Mouse (Mus musculus) spleen, postnatal 10 days (tissue): ENCODE results near the gene Fam81b.
"Not testable (repeated sequence)": the region's sequence is repeated elsewhere in the genome, so short reads cannot be mapped to it uniquely, and the experiment has no call there.

ENCODE experiments used
- DNase-seq, 2 experiments: peaks; one replicate each; pipeline ENCODE4 v3.0.0; 2021 to 2022; ENCODE audit warnings: low spot score in 2 of 2

The Fam81b gene

DNA sequence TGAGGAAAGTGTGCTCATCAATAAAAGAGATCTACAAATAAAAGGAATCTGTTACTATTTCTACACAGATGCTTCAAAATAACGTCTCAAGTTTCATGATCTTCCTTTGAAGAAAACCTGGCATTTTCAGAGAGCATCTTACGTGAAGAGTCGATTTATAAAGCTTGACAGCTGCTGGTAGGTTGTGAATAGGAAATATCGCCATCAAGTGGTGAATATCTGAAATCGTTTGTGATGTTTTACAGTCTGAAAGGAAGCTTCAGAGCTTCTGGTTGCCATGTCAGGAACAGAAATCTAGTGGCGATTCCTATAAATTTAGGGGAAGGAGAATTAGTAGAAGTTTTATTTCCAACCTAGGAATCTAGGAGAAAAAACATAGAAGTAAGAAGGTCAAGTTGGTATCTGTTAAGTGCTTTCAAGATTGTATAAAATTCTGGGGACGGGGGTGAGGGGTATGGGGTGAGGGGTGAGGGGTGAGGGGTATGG is at the start of gene Fam81b:
TSS of gene Fam81b (minus strand) at position 436 of the 486 bp plus-strand sequence.
- DNase-seq: no peak

DNA sequence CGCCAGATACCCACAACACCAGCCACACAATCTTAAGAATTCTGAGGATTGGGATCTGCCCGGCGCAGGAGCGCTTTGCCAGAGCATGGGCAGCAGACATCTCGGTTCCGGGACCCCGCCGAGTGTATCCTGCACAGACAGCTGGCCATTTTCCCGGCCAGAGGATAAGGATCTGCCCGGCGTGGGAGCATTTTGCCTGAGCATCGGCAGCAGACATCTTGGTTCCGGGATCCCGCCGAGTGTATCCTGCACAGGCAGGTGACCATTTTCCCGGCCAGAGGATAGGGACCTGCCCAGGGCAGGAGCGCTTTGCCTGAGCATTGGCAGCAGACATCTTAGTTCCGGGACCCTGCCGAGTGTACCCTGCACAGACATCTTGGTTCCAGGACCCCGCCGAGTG is 41.1 kb upstream of the Fam81b start:
- not testable (repeated sequence) for DNase-seq

- DNase-seq: no peak
Measured at GRCm38 (mm10) chr13:76318635-76319034, 13.8 kb upstream of the Fam81b start.

GRCm38 (mm10) chr13:76311580-76311979 is 6.7 kb upstream of the Fam81b start:
- no peak for DNase-seq

GRCm38 (mm10) chr13:76308811-76309210 is 3.9 kb upstream of the Fam81b start:
- DNase-seq: no peak

GRCm38 (mm10) chr13:76305655-76306365 is 938 bp upstream of the Fam81b start:
- DNase-seq: no peak

- no peak for DNase-seq
Measured at GRCm38 (mm10) chr13:76305241-76305640, 369 bp upstream of the Fam81b start.

DNA sequence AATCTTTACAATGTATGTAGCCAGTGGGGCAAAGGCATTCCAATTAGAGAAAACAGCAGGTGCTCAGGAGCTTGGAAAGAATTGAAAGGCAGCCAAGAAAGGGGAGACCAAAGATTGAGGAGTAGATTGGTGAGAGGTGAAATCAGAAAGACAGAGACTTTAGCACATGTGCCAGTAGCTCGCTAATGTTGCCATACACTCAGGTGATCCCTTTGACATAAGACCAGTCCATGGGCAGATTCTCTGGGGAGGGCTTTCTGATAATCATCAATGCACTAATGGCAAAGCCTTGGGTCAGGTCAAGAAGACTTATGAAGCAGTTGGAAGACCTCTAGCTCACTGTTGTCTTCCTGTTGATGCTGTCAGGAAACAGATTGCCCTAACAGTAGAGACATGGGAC is 671 bp downstream of the Fam81b start:
- DNase-seq: no peak

DNA sequence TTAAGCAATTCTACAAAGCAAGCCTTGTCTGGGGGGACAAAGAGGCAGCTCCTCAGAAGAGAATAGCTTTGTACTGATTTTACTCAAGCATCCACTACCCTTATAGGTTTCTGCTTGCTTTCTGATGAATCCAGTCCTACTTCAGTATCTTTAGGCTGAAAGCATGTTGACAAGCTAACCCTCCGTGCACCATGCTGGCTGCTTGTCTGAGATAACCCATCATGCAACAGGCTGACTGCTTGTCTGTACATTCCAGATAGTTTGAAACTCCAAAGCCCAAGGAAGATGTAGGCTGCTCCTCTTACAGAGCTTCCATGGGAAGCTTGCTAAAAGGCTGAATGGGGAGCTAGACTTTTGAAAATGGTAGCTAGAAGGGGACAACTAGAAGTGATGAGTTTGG is 1.7 kb downstream of the Fam81b start:
- no peak for DNase-seq

DNA sequence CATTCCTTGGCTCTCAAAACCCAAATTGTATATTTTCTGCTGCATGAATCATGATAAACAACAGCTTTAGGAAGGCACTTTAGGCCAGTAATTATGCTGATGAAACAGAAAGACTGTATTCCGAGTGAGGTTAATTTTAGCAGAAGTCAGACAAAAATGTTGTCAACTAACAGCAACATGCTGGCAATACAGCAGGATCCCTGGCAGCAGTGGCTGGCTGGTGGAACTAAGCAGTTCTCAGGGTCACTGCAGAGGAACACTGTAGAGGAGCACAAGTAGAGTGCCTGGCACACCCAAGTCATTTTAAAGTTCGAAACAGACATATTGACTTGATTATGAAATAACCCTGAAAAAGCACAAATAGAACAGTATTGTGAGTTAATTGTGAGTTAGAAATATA is 2.8 kb downstream of the Fam81b start:
- no peak for DNase-seq

DNA sequence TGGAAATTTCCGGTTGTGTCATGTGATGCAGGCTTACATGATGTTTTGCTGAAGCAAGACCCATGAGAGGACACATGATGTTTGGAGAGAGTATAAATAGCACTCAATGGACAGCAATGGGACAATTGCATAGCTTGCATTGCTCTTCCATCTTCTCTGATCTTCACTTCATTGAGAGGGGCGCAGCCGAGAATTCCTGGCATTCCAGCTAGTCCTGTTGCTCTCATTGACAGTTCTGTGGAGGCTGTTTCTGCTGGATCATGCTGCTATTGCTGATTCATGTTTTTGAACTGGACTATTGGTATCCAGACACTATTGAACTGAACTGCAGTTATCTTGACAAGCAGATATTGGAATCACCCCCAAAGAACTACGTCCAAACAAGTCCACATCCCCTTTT is 12.8 kb downstream of the Fam81b start:
- DNase-seq: no peak

DNA sequence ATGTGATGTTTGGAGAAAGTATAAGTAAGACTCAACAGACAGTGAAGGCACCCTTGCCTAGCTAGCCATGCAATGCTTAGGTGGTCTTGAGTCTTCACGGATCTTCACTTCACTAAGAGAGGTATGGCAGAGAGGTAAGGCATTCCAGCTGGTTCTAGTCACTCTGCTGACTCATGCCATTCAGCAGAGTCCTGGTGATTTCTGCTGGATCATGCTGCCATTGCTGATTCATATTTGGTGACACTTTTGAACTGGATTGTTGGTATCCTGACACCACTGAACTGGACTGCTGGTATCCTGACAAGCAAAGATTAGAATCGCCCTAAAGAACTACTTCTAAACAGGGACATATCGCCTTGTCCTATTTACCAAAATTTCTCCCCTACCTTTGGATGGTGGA is 20.3 kb downstream of the Fam81b start:
- no peak for DNase-seq

- no peak for DNase-seq
Measured at GRCm38 (mm10) chr13:76264361-76265026, 40.4 kb downstream of the Fam81b start.

- no peak for DNase-seq
Measured at GRCm38 (mm10) chr13:76258766-76259165, 46.1 kb downstream of the Fam81b start.

DNA sequence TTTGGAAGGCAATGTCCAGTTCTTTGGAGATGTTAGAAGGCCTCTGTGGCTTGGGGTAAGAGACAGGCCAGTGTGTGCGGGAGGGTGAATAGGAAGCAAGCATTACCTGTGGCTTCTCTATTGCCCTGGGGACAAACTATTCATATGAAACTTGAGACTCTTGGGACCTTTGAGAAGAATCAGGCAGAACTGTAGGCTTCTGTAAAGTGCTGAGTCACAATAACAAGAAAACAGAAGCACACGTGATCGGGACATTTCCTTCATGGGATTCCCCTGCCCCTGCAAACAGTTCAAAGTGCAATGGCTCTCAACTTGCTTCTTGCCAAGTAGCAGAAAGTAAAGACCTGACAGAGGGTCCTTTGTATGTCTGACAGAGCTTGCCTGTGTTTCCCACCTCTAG is 48.5 kb downstream of the Fam81b start:
- DNase-seq: peak in 1 of 2 experiments; percentile 13

DNA sequence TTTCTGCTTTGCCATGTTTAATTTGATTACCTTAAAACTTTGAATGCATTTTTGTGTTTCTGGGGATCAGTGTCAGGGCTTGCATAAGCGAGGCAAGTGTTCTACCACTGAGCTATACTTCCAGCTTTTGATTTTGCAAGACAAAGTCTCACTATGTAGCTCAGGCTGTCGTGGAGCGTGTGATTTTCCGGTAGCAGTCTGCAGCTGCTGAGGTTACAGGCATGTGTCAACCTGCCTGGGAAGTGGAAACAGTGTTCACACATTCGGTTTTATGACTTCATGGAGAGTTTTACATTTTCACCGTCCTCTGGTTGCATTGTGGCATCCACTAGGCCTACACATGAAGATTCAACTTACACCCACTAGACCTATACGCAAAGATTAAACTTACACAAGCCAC is 54.8 kb downstream of the Fam81b start:
- DNase-seq: no peak

DNA sequence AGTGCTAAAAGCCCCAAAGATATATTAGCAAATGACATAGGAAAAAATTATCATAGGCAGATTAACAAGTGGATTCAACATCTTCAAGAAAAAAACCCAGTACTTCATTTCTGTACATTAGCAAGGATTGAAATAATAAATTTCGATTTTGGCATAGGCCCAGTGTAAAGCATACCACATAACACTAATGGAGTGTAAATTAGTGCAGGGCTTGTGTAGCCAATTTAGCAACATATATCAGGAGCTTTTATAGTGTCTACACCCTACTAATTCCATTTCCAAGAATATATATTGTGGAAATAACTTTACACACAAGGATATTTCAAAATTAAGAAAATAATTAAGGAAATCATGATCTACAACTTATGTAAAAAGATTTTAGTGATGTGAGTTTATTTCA is 55.8 kb downstream of the Fam81b start:
- no peak for DNase-seq

GRCm38 (mm10) chr13:76215397-76215796 is 89.5 kb downstream of the Fam81b start:
- DNase-seq: no peak

DNA sequence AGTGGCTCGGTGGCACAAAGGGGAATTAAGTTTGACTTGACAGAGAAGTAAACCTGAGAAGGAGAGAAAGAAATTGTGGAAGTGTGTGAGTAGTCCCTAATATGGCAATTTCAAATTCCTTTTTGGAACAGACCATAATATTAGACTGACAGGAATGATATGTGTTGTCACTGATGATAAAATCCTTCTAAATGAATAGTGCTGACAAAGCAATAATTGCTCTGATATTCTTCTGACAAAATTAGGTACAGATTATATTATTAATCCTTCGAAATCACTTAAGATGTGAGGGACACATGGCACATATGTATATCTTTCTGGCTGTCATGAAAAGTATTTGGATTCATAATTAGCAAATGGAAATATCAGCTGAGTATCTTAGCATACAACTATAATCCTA is 89.9 kb downstream of the Fam81b start:
- no peak for DNase-seq

- no peak for DNase-seq
Measured at GRCm38 (mm10) chr13:76199943-76200342, 104.9 kb downstream of the Fam81b start.

- DNase-seq: no peak
Measured at GRCm38 (mm10) chr13:76197297-76197848, 107.5 kb downstream of the Fam81b start.

DNA sequence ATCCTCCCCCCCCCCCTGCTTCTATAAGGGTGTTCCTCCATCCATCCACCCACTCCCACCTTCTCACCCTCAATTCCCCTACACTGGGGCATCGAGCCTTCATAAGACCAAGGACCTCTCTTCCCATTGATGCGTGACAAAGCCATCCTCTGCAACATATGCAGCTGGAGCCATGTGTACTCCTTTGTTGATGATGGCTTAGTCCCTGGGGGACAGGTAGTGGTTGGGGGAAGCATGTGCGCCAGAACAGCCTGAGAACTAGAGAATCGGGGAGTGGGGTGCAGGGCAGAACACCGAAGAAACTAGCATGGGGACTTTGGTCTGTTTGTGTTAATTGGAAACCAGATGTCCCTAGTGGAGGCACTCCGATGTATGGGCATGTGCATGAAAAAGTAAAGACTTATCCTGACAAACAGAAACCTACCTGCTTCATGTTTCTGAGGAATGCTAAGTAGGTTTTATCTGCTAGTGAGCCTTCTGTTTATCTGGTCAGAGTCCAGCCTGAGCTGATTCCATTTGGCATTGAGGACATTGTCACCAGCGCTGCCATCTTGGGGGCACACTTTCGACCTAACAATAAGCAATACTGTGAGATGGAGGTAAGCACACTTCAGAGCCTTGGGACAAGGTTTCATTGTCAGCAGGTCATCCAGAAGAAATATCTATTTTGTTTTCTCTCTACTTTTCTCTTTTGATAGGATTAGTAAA is 109.3 kb downstream of the Fam81b start:
- DNase-seq: no peak
